Mouse (Mus musculus): ENCODE measurements at regions not wholly inside any gene's neighbourhood (a gene's known extent, or its start where the extent isn't known, plus 50 kb on each side); places are given as distances from the start of the nearest gene placed in this dataset.

GRCm38 (mm10) chr14:76649927-76650326 is 93.2 kb upstream of the Serp2 start:
- Histone ChIP-seq H3K27ac (ENCODE audit: insufficient read depth, low read length) (no peak overlapping the region), H3K4me1 (ENCODE audit: control insufficient read depth, insufficient read depth, low read length) (peaks cover 3% of the 10 kb centered on the region), H3K4me3 (ENCODE audit: low read depth, low read length) (no peak overlapping the region), H3K9ac (ENCODE audit: low read depth, poor library complexity, severe bottlenecking) (no peak overlapping the region), H3K9me3 (replicated peaks; ENCODE audit: control insufficient read depth, insufficient read depth, low read length, poor library complexity, severe bottlenecking) (peaks cover 4% of the 10 kb centered on the region; the same call in 1 of the 2 replicates), H3K36me3 (ENCODE audit: control insufficient read depth, insufficient read depth, low read length, poor library complexity, severe bottlenecking) (no peaks in the 10 kb centered on the region), H3K27me3 (ENCODE audit: control insufficient read depth, insufficient read depth, low read length, poor library complexity, severe bottlenecking) (no peaks in the 10 kb centered on the region)
- no peak for TF ChIP-seq EP300 (IDR thresholded peaks at IDR 0.05; ENCODE audit: insufficient read depth, low read depth, low read length)
- TF ChIP-seq POLR2A (IDR thresholded peaks at IDR 0.05; ENCODE audit: insufficient read depth, low read length) = no peak
- no peak for TF ChIP-seq CTCF (IDR thresholded peaks at IDR 0.05; ENCODE audit: low read depth, low read length)

GRCm38 (mm10) chr14:76644716-76645115 is 88.0 kb upstream of the Serp2 start:
- Histone ChIP-seq H3K9ac (ENCODE audit: low read depth, poor library complexity, severe bottlenecking) (no peak overlapping the region), H3K9me3 (replicated peaks; ENCODE audit: control insufficient read depth, insufficient read depth, low read length, poor library complexity, severe bottlenecking) (peaks cover 4% of the 10 kb centered on the region; the same call in 1 of the 2 replicates), H3K4me1 (ENCODE audit: control insufficient read depth, insufficient read depth, low read length) (no peaks in the 10 kb centered on the region), H3K27me3 (ENCODE audit: control insufficient read depth, insufficient read depth, low read length, poor library complexity, severe bottlenecking) (no peaks in the 10 kb centered on the region), H3K27ac (ENCODE audit: insufficient read depth, low read length) (no peak overlapping the region), H3K36me3 (ENCODE audit: control insufficient read depth, insufficient read depth, low read length, poor library complexity, severe bottlenecking) (no peaks in the 10 kb centered on the region), H3K4me3 (ENCODE audit: low read depth, low read length) (no peak overlapping the region)
- TF ChIP-seq CTCF (IDR thresholded peaks at IDR 0.05; ENCODE audit: low read depth, low read length) (no peak), EP300 (IDR thresholded peaks at IDR 0.05; ENCODE audit: insufficient read depth, low read depth, low read length) (no peak), POLR2A (IDR thresholded peaks at IDR 0.05; ENCODE audit: insufficient read depth, low read length) (no peak)

GRCm38 (mm10) chr14:76641752-76642529 is 85.3 kb upstream of the Serp2 start:
- Histone ChIP-seq H3K27me3 (ENCODE audit: control insufficient read depth, insufficient read depth, low read length, poor library complexity, severe bottlenecking) (no peaks in the 10 kb centered on the region), H3K9me3 (replicated peaks; ENCODE audit: control insufficient read depth, insufficient read depth, low read length, poor library complexity, severe bottlenecking) (no peaks in the 10 kb centered on the region), H3K27ac (ENCODE audit: insufficient read depth, low read length) (no peak overlapping the region), H3K4me1 (ENCODE audit: control insufficient read depth, insufficient read depth, low read length) (no peaks in the 10 kb centered on the region), H3K36me3 (ENCODE audit: control insufficient read depth, insufficient read depth, low read length, poor library complexity, severe bottlenecking) (no peaks in the 10 kb centered on the region), H3K9ac (ENCODE audit: low read depth, poor library complexity, severe bottlenecking) (no peak overlapping the region), H3K4me3 (ENCODE audit: low read depth, low read length) (no peak overlapping the region)
- TF ChIP-seq POLR2A (IDR thresholded peaks at IDR 0.05; ENCODE audit: insufficient read depth, low read length) = no peak
- no peak for TF ChIP-seq CTCF (IDR thresholded peaks at IDR 0.05; ENCODE audit: low read depth, low read length)
- TF ChIP-seq EP300 (IDR thresholded peaks at IDR 0.05; ENCODE audit: insufficient read depth, low read depth, low read length) = no peak

GRCm38 (mm10) chr14:76633170-76633569 is 76.5 kb upstream of the Serp2 start:
- Histone ChIP-seq H3K27me3 (ENCODE audit: control insufficient read depth, insufficient read depth, low read length, poor library complexity, severe bottlenecking) (no peaks in the 10 kb centered on the region), H3K27ac (ENCODE audit: insufficient read depth, low read length) (peak overlapping the region; percentile 44), H3K4me1 (ENCODE audit: control insufficient read depth, insufficient read depth, low read length) (peaks cover 21% of the 10 kb centered on the region), H3K9me3 (replicated peaks; ENCODE audit: control insufficient read depth, insufficient read depth, low read length, poor library complexity, severe bottlenecking) (no peaks in the 10 kb centered on the region), H3K4me3 (ENCODE audit: low read depth, low read length) (0 out of 2 replicates have a peak overlapping the region, but pooled peaks have one; percentile 27), H3K36me3 (ENCODE audit: control insufficient read depth, insufficient read depth, low read length, poor library complexity, severe bottlenecking) (no peaks in the 10 kb centered on the region), H3K9ac (ENCODE audit: low read depth, poor library complexity, severe bottlenecking) (peak overlapping the region; percentile 25; the same call in 1 of the 2 replicates)
- TF ChIP-seq EP300 (IDR thresholded peaks at IDR 0.05; ENCODE audit: insufficient read depth, low read depth, low read length) (no peak), CTCF (IDR thresholded peaks at IDR 0.05; ENCODE audit: low read depth, low read length) (no peak), POLR2A (IDR thresholded peaks at IDR 0.05; ENCODE audit: insufficient read depth, low read length) (no peak)

- H3K27ac ChIP-seq (ENCODE audit: insufficient read depth, low read length) = peak overlapping the region; percentile 44
These were observed 76.1 kb upstream of the Serp2 start for GRCm38 (mm10) chr14:76632763-76633162.

GRCm38 (mm10) chr14:76631740-76632139 is 75.1 kb upstream of the Serp2 start:
- H3K27me3 ChIP-seq (ENCODE audit: control insufficient read depth, insufficient read depth, low read length, poor library complexity, severe bottlenecking) = no peaks in the 10 kb centered on the region
- peak overlapping the region; percentile 7; the same call in 1 of the 2 replicates for H3K27ac ChIP-seq (ENCODE audit: insufficient read depth, low read length)
- no peak overlapping the region for H3K4me3 ChIP-seq (ENCODE audit: low read depth, low read length)
- peaks cover 22% of the 10 kb centered on the region for H3K4me1 ChIP-seq (ENCODE audit: control insufficient read depth, insufficient read depth, low read length)
- TF ChIP-seq EP300 (IDR thresholded peaks at IDR 0.05; ENCODE audit: insufficient read depth, low read depth, low read length) (no peak), CTCF (IDR thresholded peaks at IDR 0.05; ENCODE audit: low read depth, low read length) (no peak), POLR2A (IDR thresholded peaks at IDR 0.05; ENCODE audit: insufficient read depth, low read length) (no peak)
- H3K9ac ChIP-seq (ENCODE audit: low read depth, poor library complexity, severe bottlenecking) = no peak overlapping the region
- no peaks in the 10 kb centered on the region for H3K9me3 ChIP-seq (replicated peaks; ENCODE audit: control insufficient read depth, insufficient read depth, low read length, poor library complexity, severe bottlenecking)
- H3K36me3 ChIP-seq (ENCODE audit: control insufficient read depth, insufficient read depth, low read length, poor library complexity, severe bottlenecking) = no peaks in the 10 kb centered on the region

More at GRCm38 (mm10) chr14:76632763-76633162, 76.1 kb upstream of the Serp2 start:
- Histone ChIP-seq H3K9me3 (replicated peaks; ENCODE audit: control insufficient read depth, insufficient read depth, low read length, poor library complexity, severe bottlenecking) (no peaks in the 10 kb centered on the region), H3K36me3 (ENCODE audit: control insufficient read depth, insufficient read depth, low read length, poor library complexity, severe bottlenecking) (no peaks in the 10 kb centered on the region), H3K9ac (ENCODE audit: low read depth, poor library complexity, severe bottlenecking) (no peak overlapping the region), H3K27me3 (ENCODE audit: control insufficient read depth, insufficient read depth, low read length, poor library complexity, severe bottlenecking) (no peaks in the 10 kb centered on the region), H3K4me1 (ENCODE audit: control insufficient read depth, insufficient read depth, low read length) (peaks cover 22% of the 10 kb centered on the region), H3K4me3 (ENCODE audit: low read depth, low read length) (no peak overlapping the region)
- no peak for TF ChIP-seq EP300 (IDR thresholded peaks at IDR 0.05; ENCODE audit: insufficient read depth, low read depth, low read length)
- TF ChIP-seq CTCF (IDR thresholded peaks at IDR 0.05; ENCODE audit: low read depth, low read length) = no peak
- no peak for TF ChIP-seq POLR2A (IDR thresholded peaks at IDR 0.05; ENCODE audit: insufficient read depth, low read length)

Data from ES-Bruce4 (cell line).